Mouse (Mus musculus) adrenal gland (tissue): ENCODE measurements around the gene Nfe2l3.

ENCODE experiments used
- intact Hi-C: fragments of 180-260 bp; cut with DNase I; formaldehyde crosslinking; loops from one replicate; pipeline ENCODE4 v1.15.1; 2025

Nfe2l3 gene

GRCm38 (mm10) chr6:51442191-51442835 is 9.8 kb downstream of the Nfe2l3 start:
- intact Hi-C loops = no loop called here

DNA sequence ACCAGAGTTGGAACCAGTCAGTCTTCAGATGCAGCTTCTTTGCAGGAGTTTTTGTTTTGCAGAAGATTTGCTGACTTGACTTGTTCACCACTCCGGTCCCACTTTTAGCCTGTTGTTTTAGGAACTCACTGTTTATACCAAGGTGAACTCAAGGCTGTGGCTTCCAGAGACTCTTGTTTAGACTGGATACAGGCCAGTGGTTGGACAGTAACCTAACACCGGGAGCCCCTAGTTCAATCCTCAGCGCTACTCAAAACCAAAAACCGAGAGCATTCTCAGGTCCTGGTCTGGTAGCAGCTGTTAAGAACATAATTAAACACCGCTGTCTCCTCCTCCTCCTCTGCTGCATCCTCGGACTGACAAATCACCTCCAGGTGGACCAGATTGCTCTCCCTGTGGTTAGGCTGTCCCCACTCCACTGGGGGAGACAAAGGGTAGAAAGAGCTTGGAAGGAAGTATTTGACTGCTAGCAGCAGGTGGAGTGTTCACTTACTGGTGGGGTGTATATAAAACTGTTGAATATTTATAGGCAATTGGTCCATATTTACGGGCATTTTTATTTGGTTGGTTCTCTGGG is 20.5 kb downstream of the Nfe2l3 start:
- intact Hi-C loops = no loop called here

DNA sequence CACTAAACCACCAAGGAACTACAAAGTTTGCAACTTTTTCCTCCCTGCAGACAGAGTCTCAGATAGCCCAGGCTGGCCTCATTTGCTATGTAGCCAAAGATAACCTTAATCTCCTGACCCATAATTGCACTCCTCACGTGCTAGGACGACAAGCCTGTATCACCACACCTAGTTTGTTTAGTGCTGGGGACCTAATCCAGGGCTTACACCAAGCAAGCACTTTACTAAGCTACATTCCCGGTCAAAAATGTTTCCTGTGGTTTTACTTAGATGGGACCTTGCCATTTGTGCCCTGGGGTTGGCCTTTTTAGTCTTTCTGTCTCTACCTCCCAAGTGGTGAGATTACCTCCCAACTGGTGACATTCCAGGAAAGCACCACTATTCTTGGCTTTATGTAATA is 22.5 kb downstream of the Nfe2l3 start:
- intact Hi-C loops = no loop called here

GRCm38 (mm10) chr6:51456198-51456597 is 23.7 kb downstream of the Nfe2l3 start:
- intact Hi-C loops = no loop called here

GRCm38 (mm10) chr6:51457283-51457682 is 24.8 kb downstream of the Nfe2l3 start:
- intact Hi-C loops = no loop called here

DNA sequence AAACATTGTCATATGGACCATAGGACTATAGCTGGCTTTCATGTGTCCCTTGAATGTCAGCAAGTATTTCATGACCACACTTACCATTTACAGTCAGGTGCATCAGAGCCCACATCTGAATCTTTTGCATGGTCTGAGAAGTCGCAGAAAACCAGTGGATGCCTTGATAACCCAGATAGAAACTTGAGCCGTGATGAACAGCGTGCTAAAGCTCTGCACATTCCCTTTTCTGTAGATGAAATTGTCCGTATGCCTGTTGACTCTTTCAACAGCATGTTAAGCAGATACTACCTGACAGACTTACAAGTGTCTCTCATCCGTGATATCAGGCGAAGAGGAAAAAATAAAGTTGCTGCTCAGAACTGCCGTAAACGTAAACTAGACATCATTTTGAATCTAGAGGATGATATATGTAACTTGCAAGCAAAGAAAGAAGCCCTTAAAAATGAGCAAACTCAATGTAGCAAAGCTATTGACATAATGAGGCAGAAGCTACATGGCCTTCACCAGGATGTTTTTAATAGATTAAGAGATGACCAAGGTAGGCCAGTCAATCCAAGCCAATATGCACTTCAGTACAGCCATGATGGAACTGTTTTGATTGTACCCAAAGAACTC is 25.4 kb downstream of the Nfe2l3 start:
- intact Hi-C loops = no loop called here

- intact Hi-C loops = no loop called here
Observed at GRCm38 (mm10) chr6:51458925-51459312, 26.4 kb downstream of the Nfe2l3 start.

DNA sequence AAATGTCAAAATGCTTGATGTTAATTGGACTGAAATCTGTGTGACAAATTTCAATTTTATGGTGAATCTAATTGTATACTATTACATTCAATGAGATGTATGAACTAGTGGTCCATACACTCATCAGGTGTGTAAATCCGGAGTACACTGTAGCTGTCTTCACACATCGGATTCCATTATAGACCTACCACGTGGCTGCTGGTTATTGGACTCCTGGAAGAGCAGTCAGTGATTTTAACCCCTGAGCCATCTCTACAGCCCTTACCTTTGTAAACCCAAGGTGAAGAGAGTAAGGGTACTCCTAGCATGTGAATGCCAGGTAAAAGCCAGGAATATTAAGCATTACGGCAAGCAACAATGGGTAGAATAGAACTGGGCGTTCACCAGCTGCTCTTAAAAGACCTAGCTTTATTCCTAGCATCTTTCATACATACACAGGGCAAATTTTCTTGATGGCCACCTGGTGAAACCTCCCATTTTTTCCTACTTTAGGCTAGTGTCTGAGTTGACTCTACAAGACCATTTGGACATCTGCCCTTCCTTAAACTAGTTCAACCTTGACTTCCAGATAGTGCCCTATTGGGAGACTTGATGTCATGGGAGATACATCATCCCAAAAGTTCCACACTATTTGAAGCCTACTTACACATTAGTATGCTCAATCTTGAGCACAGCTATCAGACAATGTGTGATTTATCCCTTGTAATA is 27.0 kb downstream of the Nfe2l3 start:
- intact Hi-C loops = no loop called here

DNA sequence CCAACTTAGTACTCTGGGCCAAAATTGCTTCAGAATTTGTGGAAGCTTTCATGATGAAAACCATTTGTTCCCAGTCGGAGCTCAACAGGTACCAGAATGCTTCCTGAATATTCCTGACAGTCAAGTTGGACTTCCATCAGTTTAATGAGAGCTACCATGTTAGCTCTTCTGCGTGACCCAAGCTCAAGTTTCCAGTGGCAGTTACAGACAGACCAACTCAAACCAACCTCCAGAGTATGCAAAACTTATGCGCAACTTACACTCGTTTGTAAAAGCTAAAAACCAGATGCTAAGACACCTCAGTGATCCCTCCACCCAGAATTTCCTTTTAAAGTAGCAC is 27.5 kb downstream of the Nfe2l3 start:
- intact Hi-C loops = no loop called here

GRCm38 (mm10) chr6:51460363-51460762 is 27.9 kb downstream of the Nfe2l3 start:
- intact Hi-C loops = no loop called here

DNA sequence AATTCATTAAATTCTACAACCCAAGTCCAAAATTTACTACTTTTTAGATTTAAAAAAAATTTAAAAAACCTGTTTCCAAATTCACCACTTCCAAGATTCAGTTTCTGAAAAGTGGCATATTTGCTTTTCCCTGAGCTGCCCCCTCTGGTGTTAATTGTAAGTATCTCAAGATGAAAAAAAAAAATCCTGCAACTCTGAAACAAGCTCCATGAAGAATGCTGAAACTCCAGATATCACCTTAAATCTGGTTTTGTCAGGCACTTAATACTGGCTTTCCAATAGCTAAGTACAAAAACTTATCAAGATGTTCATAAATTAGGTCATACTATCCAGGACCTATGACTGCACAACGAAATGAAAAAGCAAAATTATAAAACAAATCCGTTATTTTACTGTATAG is 35.2 kb downstream of the Nfe2l3 start:
- intact Hi-C loops = no loop called here

DNA sequence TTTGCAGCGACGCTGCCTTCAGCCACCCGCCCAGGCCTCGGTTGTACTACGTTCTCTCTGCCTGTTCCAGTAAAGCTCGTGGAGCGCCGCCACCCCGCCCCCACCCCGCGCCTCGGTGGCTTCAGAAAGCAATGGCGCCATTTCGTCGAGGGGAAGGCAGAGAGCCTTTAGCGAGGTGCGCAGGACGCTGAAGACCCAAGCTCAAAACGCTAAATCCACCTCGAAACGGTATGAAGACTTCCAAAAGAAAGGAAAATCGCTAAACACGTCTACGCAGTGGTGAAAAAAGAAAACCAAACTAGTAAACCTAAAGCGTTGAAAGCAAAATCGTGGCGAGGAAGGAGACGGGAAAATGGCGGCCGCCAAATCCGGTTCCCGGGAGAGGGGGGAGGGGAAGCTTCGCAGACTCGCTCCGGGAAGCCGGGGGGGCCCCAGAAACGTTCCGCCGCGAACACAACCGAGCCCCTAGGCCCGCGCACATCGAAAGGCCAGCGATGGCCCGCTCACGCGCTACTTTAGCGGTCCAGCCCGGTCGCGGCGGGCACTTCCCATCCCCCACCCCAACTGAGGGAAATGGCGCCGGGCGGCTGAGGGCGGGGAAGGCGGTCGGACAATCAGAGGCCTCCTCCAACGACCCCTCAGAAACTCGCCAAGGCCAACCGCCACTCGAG is 36.6 kb downstream of the Nfe2l3 start:
- intact Hi-C loops = no loop called here

DNA sequence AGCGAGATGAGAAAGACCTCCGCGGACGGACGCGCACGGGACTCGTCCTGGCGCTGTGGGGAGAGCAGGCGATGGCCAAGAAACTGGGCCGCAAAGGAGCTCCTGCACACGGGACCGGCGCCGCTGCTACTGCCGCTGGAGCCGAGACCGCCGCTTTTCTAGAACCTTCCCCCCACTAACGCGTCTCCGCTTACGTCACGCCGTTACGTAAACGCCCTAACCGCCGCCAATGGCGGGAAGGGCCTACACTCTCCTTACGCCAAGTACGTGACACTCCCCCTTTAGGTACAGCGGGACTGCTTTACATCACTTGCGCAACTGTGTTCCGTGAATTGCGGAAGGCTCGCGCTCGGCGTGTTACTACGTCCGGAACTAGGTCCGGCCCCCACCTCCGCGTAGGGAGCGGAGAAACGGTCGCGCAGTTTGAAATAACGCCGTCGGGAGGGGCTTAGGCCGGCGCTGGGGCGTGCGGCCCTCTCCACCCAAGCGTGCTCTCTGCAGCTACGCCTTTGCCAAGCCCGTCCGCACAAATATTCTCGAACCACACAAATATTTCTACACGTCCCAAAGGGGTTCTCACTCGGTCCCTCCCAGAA is 37.3 kb downstream of the Nfe2l3 start, which contains the start of gene Hnrnpa2b1:
Gene Hnrnpa2b1 (minus strand): TSS at position 180 of the 596 bp plus-strand sequence.
- intact Hi-C loops = loop anchor here (10.0 kb wide), 1 partner anchor 85 kb away; no protein-coding TSS in a partner anchor

- intact Hi-C loops = loop anchor here (10.0 kb wide), 1 partner anchor 86 kb away; no protein-coding TSS in a partner anchor
Observed at GRCm38 (mm10) chr6:51470311-51471178, 38.1 kb downstream of the Nfe2l3 start, which contains the start of gene Cbx3. TSS of gene Cbx3 (plus strand) at chr6:51470360.

GRCm38 (mm10) chr6:51471179-51471505 is 38.7 kb downstream of the Nfe2l3 start:
- intact Hi-C loops = loop anchor here (10.0 kb wide), 1 partner anchor 86 kb away; no protein-coding TSS in a partner anchor

DNA sequence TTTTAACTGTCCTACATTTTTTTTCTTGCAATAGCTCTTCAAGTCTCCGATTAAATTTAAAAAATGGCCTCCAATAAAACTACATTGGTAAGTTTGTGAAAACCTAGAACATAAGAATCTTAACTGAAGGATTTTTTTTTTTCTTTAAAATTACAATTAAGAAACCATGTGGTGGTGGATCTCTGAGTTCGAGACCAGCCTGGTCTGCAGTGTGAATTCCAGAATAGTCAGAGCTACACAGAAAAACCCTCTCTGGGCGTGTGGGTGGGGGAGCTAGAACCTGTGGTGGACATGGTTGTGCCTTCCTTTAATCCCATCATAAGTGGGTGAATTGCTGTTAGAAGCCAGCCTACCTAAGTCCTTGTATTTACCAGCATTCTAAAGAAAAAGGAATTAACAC is 39.3 kb downstream of the Nfe2l3 start:
- intact Hi-C loops = loop anchor here (10.0 kb wide), 1 partner anchor 87 kb away; no protein-coding TSS in a partner anchor

DNA sequence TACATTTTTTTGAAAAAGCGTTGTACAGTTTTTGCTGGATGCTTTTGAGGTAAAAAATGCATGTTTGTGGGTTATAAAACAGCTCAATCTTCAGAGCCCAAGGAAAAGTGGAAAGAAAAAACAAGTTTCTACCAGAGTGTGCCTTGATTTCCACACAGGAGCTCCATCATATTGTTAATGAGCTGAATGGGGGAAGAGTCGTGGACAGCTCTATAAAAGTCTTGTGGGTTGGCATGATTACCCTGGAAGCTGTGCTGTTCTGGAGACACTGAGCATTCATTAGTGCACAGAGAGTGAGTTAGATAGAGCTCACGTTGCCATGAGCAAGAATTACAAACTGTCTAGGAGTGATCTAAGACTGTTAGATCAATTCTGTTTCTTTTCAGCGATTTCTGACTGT is 39.7 kb downstream of the Nfe2l3 start:
- intact Hi-C loops = loop anchor here (10.0 kb wide), 1 partner anchor 87 kb away; no protein-coding TSS in a partner anchor

- intact Hi-C loops = loop anchor here (10.0 kb wide), 1 partner anchor 94 kb away; no protein-coding TSS in a partner anchor
Observed at GRCm38 (mm10) chr6:51479136-51479731, 46.8 kb downstream of the Nfe2l3 start.

DNA sequence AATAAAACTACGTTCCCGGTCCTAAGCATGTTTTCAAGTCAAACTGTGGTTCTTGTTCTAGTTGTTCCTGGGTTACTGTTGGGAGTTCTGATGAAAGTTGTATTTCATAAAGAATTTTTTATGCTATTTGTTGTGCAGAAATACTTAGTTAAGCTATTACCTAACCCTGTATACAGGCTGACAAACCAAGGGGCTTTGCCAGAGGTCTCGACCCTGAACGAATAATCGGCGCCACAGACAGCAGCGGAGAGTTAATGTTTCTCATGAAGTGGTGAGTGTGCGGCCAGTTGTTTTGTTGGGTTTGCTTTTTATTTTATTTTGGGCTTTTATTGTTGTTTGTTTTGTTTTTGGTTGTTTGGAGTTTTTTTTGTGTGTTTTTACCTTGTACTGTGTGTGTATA is 49.1 kb downstream of the Nfe2l3 start:
- intact Hi-C loops = no loop called here

- intact Hi-C loops = no loop called here
Observed at GRCm38 (mm10) chr6:51483861-51484260, 51.4 kb downstream of the Nfe2l3 start.
